Mouse (Mus musculus) ES-Bruce4 (cell line): ENCODE data around the gene Klhdc8a. TPM values are rescaled to one million over a fixed set of nuclear protein-coding genes. Genes with fewer than 3 reads are reported as not detected.

Source experiments
- H3K27ac ChIP-seq: 2 replicates; pipeline ENCODE4 v1.5.1; 2012; ENCODE audit warnings: low read length, inconsistent platforms; ENCODE audit not compliant: insufficient read depth
- H3K27me3 ChIP-seq: 2 replicates; pipeline ENCODE4 v1.6.1; 2012; ENCODE audit warnings: mild to moderate bottlenecking, low read length, inconsistent platforms; ENCODE audit not compliant: control insufficient read depth, poor library complexity, insufficient read depth, severe bottlenecking
- H3K36me3 ChIP-seq: 2 replicates; pipeline ENCODE4 v1.6.1; 2012; ENCODE audit warnings: inconsistent platforms, mild to moderate bottlenecking, low read length, moderate library complexity; ENCODE audit not compliant: control insufficient read depth, poor library complexity, insufficient read depth, severe bottlenecking
- H3K4me1 ChIP-seq: one replicate; pipeline ENCODE4 v1.8.1; 2011; ENCODE audit warnings: low read length; ENCODE audit not compliant: control insufficient read depth, insufficient read depth
- H3K4me3 ChIP-seq: 2 replicates; pipeline ENCODE4 v1.5.1; 2011; ENCODE audit warnings: low read depth, mild to moderate bottlenecking, low read length
- H3K9ac ChIP-seq: 2 replicates; pipeline ENCODE4 v1.6.1; 2012; ENCODE audit warnings: low read depth, mild to moderate bottlenecking, inconsistent platforms; ENCODE audit not compliant: poor library complexity, severe bottlenecking
- H3K9me3 ChIP-seq: replicated peaks from 2 replicates; pipeline ENCODE4 v1.6.1; 2012; ENCODE audit warnings: mild to moderate bottlenecking, low read length, inconsistent platforms; ENCODE audit not compliant: control insufficient read depth, poor library complexity, insufficient read depth, severe bottlenecking
- CTCF ChIP-seq: IDR thresholded peaks from one replicate; pipeline ENCODE4 v1.8.1; 2011; ENCODE audit warnings: low read depth, low read length
- EP300 ChIP-seq: IDR thresholded peaks from 2 replicates; pipeline ENCODE4 v1.6.1; 2011; ENCODE audit warnings: low read depth, low read length; ENCODE audit not compliant: insufficient read depth
- POLR2A ChIP-seq: IDR thresholded peaks from one replicate; pipeline ENCODE4 v1.8.1; 2011; ENCODE audit warnings: low read length; ENCODE audit not compliant: insufficient read depth
- polyA plus RNA-seq: library from polyadenylated mRNA; stranded (reverse); fragments of >200 nt; gene quantifications from 2 replicates; pipeline ENCODE4 v1.2.4, GENCODE M21; 2011; ENCODE audit warnings: low read depth; ENCODE audit not compliant: missing spikeins, insufficient read depth, insufficient read length

The Klhdc8a gene
- polyA plus RNA-seq, 1 experiment = 0.60 TPM

- H3K27me3 ChIP-seq = no peaks in the 10 kb centered on the region
- H3K36me3 ChIP-seq = no peaks in the 10 kb centered on the region
- 0 out of 2 replicates have a peak overlapping the region, but pooled peaks have one; percentile 6 for H3K4me3 ChIP-seq
- H3K4me1 ChIP-seq = peaks cover 16% of the 10 kb centered on the region
- peak overlapping the region; percentile 77 for H3K27ac ChIP-seq
- TF ChIP-seq CTCF = no peak
- H3K9me3 ChIP-seq = no peaks in the 10 kb centered on the region
- H3K9ac ChIP-seq = peak overlapping the region; percentile 5
These were observed 6.7 kb upstream of the Klhdc8a start for GRCm38 (mm10) chr1:132291706-132292105.

GRCm38 (mm10) chr1:132292318-132293129, 5.9 kb upstream of the Klhdc8a start:
- Histone ChIP-seq H3K4me1 (peaks cover 11% of the 10 kb centered on the region), H3K4me3 (no peak overlapping the region), H3K9ac (no peak overlapping the region), H3K36me3 (no peaks in the 10 kb centered on the region), H3K27me3 (no peaks in the 10 kb centered on the region), H3K27ac (peak overlapping the region; percentile 77), H3K9me3 (no peaks in the 10 kb centered on the region)
- TF ChIP-seq POLR2A (no peak), CTCF (peak; percentile 78), EP300 (0 out of 2 replicates have a peak, but pooled peaks have one; percentile 33)

GRCm38 (mm10) chr1:132295506-132295905, 2.9 kb upstream of the Klhdc8a start:
- Histone ChIP-seq H3K27me3 (peaks cover 2% of the 10 kb centered on the region; the same call in 1 of the 2 replicates), H3K4me1 (peaks cover 6% of the 10 kb centered on the region)
- no peak for TF ChIP-seq EP300
- no peak for TF ChIP-seq CTCF
- TF ChIP-seq POLR2A = no peak

GRCm38 (mm10) chr1:132296051-132296450, 2.4 kb upstream of the Klhdc8a start:
- Histone ChIP-seq H3K4me3 (no peak overlapping the region), H3K36me3 (no peaks in the 10 kb centered on the region), H3K9ac (no peak overlapping the region), H3K27me3 (peaks cover 2% of the 10 kb centered on the region; the same call in 1 of the 2 replicates), H3K4me1 (peaks cover 6% of the 10 kb centered on the region), H3K27ac (no peak overlapping the region), H3K9me3 (no peaks in the 10 kb centered on the region)
- TF ChIP-seq CTCF (no peak), POLR2A (no peak), EP300 (no peak)

More at GRCm38 (mm10) chr1:132295506-132295905, 2.9 kb upstream of the Klhdc8a start:
- Histone ChIP-seq H3K4me3 (no peak overlapping the region), H3K9ac (no peak overlapping the region), H3K27ac (no peak overlapping the region), H3K9me3 (no peaks in the 10 kb centered on the region), H3K36me3 (no peaks in the 10 kb centered on the region)

GRCm38 (mm10) chr1:132298801-132299464, 507 bp downstream of the Klhdc8a start:
- Histone ChIP-seq H3K27ac (no peak overlapping the region), H3K36me3 (no peaks in the 10 kb centered on the region), H3K9ac (peak overlapping the region; percentile 63), H3K9me3 (no peaks in the 10 kb centered on the region), H3K4me3 (peak overlapping the region; percentile 52), H3K4me1 (peaks cover 3% of the 10 kb centered on the region), H3K27me3 (peaks cover 2% of the 10 kb centered on the region; the same call in 1 of the 2 replicates)
- TF ChIP-seq CTCF = no peak
- no peak for TF ChIP-seq POLR2A
- no peak for TF ChIP-seq EP300

GRCm38 (mm10) chr1:132299744-132300143, 1.3 kb downstream of the Klhdc8a start:
- H3K9me3 ChIP-seq = no peaks in the 10 kb centered on the region
- H3K27ac ChIP-seq = no peak overlapping the region
- H3K4me1 ChIP-seq = peaks cover 3% of the 10 kb centered on the region
- TF ChIP-seq EP300 = no peak
- TF ChIP-seq CTCF = no peak
- TF ChIP-seq POLR2A = no peak
- H3K9ac ChIP-seq = no peak overlapping the region
- H3K27me3 ChIP-seq = peaks cover 2% of the 10 kb centered on the region; the same call in 1 of the 2 replicates
- no peaks in the 10 kb centered on the region for H3K36me3 ChIP-seq
- H3K4me3 ChIP-seq = no peak overlapping the region
